Mouse (Mus musculus) C2C12 (cell line): Measurements from ENCODE around the gene Tas2r143. TPM values are rescaled to one million over a fixed set of nuclear protein-coding genes. Genes with fewer than 3 reads are reported as not detected.
A peak's percentile ranks its signal among the peaks of the same experiment; 100 is the strongest.

ENCODE experiments used
- H3K27me3 ChIP-seq: one replicate; pipeline ENCODE4 v1.6.1; 2011; ENCODE audit not compliant: control insufficient read depth, insufficient read depth, insufficient read length
- H3K36me3 ChIP-seq: one replicate; pipeline ENCODE4 v1.6.1; 2011; ENCODE audit not compliant: control insufficient read depth, insufficient read depth
- H3K4me3 ChIP-seq: one replicate; pipeline ENCODE4 v1.5.1; 2011; ENCODE audit warnings: mild to moderate bottlenecking, control low read depth; ENCODE audit not compliant: poor library complexity, insufficient read depth, severe bottlenecking
- H3K79me2 ChIP-seq: one replicate; pipeline ENCODE4 v1.6.1; 2011; ENCODE audit not compliant: control insufficient read depth, insufficient read depth
- H3K79me3 ChIP-seq: one replicate; pipeline ENCODE4 v1.6.1; 2011; ENCODE audit warnings: low read depth, control low read depth
- H3ac ChIP-seq: one replicate; pipeline ENCODE3; 2011; ENCODE audit warnings: low read depth; ENCODE audit not compliant: control insufficient read depth, insufficient read length
- CEBPB ChIP-seq: IDR thresholded peaks from one replicate; pipeline ENCODE4 v1.6.1; 2011; ENCODE audit warnings: low read depth, mild to moderate bottlenecking, control low read depth, moderate library complexity
- CTCF ChIP-seq: IDR thresholded peaks from one replicate; pipeline ENCODE4 v1.5.1; 2011; ENCODE audit not compliant: control insufficient read depth, insufficient read depth, insufficient read length
- FOSL1 ChIP-seq: IDR thresholded peaks from one replicate; pipeline ENCODE4 v1.8.0; 2011; ENCODE audit warnings: mild to moderate bottlenecking, low read length; ENCODE audit not compliant: poor library complexity, insufficient read depth, severe bottlenecking
- MAX ChIP-seq: IDR thresholded peaks from one replicate; pipeline ENCODE4 v1.6.1; 2011; ENCODE audit warnings: mild to moderate bottlenecking, control low read depth
- MYOD1 ChIP-seq: IDR thresholded peaks from one replicate; pipeline ENCODE4 v1.6.1; 2011; ENCODE audit warnings: low read depth; ENCODE audit not compliant: control insufficient read depth, insufficient read length
- MYOG ChIP-seq: IDR thresholded peaks from one replicate; pipeline ENCODE4 v1.6.1; 2011; ENCODE audit not compliant: control insufficient read depth, insufficient read length; ENCODE audit errors: extremely low read depth
- USF1 ChIP-seq: IDR thresholded peaks from one replicate; pipeline ENCODE4 v1.6.1; 2011; ENCODE audit warnings: low read depth, mild to moderate bottlenecking, control low read depth, moderate library complexity
- long read RNA-seq, 2 experiments: library from polyadenylated mRNA; unstranded; transcript quantifications; one replicate each; pipeline ENCODE4 v2.0.0; 2019 to 2020
- polyA plus RNA-seq: library from polyadenylated mRNA; unstranded; fragments of >200 nt; fragmentation: generic; extraction: Trizol; gene quantifications from one replicate; pipeline ENCODE4 v1.2.1, GENCODE M21; 2012; ENCODE audit warnings: missing spikeins

Tas2r143 gene
- polyA plus RNA-seq = not detected
- long read RNA-seq, experiment 1 = 0 reads
- long read RNA-seq, experiment 2 = 0 reads

DNA sequence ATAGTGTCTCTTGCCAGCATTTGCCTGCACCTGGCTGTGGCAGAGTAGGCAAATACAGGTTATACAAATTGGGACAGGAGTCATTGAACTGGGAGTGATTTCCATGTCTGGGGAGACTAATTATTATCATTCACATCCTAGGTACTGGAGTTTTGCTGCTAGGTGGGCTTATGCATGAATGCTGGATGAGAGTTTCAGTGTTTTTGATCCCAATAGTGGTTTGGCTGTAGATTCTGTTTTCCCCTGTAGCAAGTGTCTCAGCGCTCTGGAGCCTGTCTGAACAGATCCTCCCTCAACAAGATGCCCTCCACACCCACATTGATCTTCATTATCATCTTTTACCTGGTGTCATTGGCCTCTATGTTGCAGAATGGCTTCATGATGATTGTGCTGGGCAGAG is at the start of gene Tas2r143:
TSS of gene Tas2r143 (plus strand) at position 301 of the 400 bp plus-strand sequence.
- no peaks in the 10 kb centered on the region for H3K79me2 ChIP-seq
- H3K27me3 ChIP-seq = no peaks in the 10 kb centered on the region
- no peak for TF ChIP-seq FOSL1
- no peak for TF ChIP-seq USF1
- TF ChIP-seq CTCF = no peak
- no peak for TF ChIP-seq MAX
- TF ChIP-seq MYOG = no peak
- no peak for TF ChIP-seq CEBPB
- TF ChIP-seq MYOD1 = no peak
- H3K79me3 ChIP-seq = no peaks in the 10 kb centered on the region
- H3K36me3 ChIP-seq = no peaks in the 10 kb centered on the region
- H3ac ChIP-seq = no peak within 1 kb of the TSS
- H3K4me3 ChIP-seq = no peak within 1 kb of the TSS

DNA sequence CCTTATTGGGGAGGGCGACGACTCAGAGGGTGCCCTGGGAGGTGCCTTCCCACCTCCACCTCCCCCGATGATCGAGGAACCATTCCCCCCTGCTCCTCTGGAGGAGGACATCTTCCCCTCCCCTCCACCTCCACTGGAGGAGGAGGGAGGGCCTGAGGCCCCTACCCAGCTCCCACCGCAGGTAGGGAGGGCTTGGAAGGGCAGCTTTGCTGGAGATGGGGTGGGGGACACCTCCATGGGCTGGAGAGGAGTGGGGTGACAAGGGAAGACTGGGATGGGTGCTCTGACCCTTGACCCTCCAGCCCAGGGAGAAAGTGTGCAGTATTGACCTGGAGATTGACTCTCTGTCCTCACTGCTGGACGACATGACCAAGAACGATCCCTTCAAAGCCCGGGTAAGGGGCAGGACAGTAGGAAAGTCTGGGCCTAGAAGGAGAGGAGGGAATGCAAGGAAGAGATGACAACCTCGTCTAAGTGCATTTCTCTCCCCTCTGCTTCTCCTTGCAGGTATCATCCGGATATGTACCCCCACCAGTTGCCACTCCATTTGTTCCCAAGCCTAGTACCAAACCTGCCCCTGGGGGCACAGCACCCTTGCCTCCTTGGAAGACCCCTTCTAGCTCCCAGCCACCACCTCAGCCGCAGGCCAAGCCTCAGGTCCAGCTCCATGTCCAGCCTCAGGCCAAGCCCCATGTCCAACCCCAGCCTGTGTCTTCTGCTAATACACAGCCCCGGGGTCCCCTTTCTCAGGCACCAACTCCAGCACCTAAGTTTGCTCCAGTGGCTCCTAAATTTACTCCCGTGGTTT is 48.9 kb upstream of the Tas2r143 start:
- Histone ChIP-seq H3ac (peak overlapping the region; percentile 98), H3K79me2 (peaks cover 63% of the 10 kb centered on the region), H3K79me3 (peaks cover 57% of the 10 kb centered on the region), H3K4me3 (peak overlapping the region; percentile 96), H3K36me3 (peaks cover 56% of the 10 kb centered on the region), H3K27me3 (no peaks in the 10 kb centered on the region)
- TF ChIP-seq MYOD1 (no peak), CEBPB (no peak), FOSL1 (no peak)

DNA sequence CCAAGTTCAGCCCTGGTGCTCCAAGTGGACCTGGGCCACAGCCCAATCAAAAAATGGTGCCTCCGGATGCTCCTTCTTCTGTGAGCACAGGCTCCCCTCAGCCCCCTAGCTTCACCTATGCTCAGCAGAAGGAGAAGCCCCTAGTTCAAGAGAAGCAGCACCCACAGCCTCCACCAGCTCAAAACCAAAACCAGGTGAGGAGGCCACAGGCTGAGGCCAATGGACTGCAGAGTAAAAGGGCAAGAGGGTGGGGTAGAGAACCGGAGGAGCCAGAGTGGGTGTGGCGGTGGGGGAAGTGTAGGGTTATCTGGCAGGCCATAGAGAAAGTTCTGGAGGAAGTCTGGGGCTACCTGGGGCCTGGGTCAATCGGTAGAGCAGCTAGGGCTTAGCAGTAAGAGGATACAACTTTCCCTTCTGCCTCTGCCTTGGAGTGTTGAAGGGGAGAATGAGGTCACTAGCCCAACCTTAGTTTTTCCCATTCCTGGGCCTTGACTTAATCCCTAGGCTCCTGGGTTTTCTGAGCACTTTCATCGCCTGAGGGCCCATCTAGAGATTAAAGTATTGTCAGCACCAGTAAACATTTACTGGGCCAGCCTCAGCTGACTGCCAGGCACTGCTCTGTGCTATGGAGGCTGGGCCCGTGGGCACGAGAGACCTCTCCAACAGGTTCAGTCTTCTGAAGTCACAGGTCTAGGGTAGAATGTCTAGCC is 48.1 kb upstream of the Tas2r143 start:
- peak overlapping the region; percentile 96 for H3K4me3 ChIP-seq
- no peak for TF ChIP-seq MYOD1
- no peak for TF ChIP-seq CTCF
- no peak for TF ChIP-seq USF1
- TF ChIP-seq MYOG = no peak
- no peak for TF ChIP-seq CEBPB
- H3K27me3 ChIP-seq = no peaks in the 10 kb centered on the region
- H3K79me3 ChIP-seq = peaks cover 57% of the 10 kb centered on the region
- peaks cover 63% of the 10 kb centered on the region for H3K36me3 ChIP-seq
- peak overlapping the region; percentile 98 for H3ac ChIP-seq
- H3K79me2 ChIP-seq = peaks cover 70% of the 10 kb centered on the region

DNA sequence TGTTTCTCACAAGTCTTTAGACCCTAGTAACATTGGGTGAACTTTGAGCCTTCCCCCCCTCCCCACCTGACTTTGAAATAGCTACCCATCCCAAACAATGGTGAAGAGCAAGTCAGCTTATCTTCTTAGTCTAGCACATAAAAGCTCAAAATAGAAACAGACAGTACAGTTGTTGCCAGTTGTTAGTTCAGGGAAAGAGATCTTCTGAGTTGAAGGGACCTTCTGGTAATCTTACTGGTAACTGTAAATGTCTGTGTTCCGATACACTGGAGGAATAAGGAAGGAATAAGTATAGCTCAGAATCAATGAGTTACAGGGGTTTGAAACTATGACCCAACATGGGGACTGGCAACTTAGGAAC is 47.6 kb upstream of the Tas2r143 start:
- Histone ChIP-seq H3K4me3 (peak overlapping the region; percentile 96), H3K79me3 (peaks cover 59% of the 10 kb centered on the region), H3K36me3 (peaks cover 68% of the 10 kb centered on the region), H3K79me2 (peaks cover 75% of the 10 kb centered on the region), H3ac (peak overlapping the region; percentile 98), H3K27me3 (no peaks in the 10 kb centered on the region)
- TF ChIP-seq FOSL1 (no peak), MYOG (no peak), CEBPB (no peak), CTCF (no peak), MYOD1 (no peak), MAX (no peak), USF1 (no peak)

- Histone ChIP-seq H3K27me3 (no peaks in the 10 kb centered on the region), H3K79me2 (peaks cover 82% of the 10 kb centered on the region), H3K36me3 (peaks cover 75% of the 10 kb centered on the region), H3K79me3 (peaks cover 62% of the 10 kb centered on the region), H3K4me3 (peak overlapping the region; percentile 16), H3ac (peak overlapping the region; percentile 65)
- TF ChIP-seq MAX (no peak), FOSL1 (no peak), CTCF (no peak), MYOD1 (no peak), USF1 (no peak), CEBPB (no peak), MYOG (no peak)
These were observed 46.9 kb upstream of the Tas2r143 start for GRCm38 (mm10) chr6:42353180-42353579.
